ENCODE assay signal across 44 mouse cellular contexts in the genomic region with DNA sequence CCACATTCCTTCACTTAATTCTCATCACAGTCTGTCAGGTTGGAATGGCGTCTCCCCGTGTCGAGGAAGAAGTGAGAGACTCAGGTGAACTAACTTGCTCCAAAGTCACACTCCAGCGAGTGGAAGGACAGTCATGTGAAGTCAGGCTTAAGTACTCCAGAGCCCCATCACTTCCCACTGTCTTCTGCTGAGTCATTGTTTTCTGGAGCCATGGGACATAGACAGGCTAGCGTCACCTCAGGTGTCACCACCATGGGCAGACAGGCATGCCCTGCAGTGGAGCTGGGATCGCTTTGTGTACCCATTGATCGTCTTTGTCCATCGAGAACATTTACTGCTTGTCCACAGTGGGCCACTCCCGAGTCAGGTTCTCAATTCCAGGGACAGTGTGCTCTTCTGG. TPM values are rescaled to one million over a fixed set of nuclear protein-coding genes. Genes with fewer than 3 reads are reported as not detected.
"Had no signal": no experiment of that assay in that cellular context is flagged by ENCODE, and none has a peak within 500 bp of the region (broad histone marks: within the 10 kb centered on the region; RNA-seq: fewer than 3 reads in every experiment).

No protein-coding gene starts in this region.

- H3K27me3 ChIP-seq: heart, embryonic 12.5 days; heart, embryonic 13.5 days; heart, embryonic 15.5 days; hindbrain, embryonic 12.5 days; hindbrain, embryonic 13.5 days; hindbrain, embryonic 15.5 days; intestine, embryonic 15.5 days; kidney, embryonic 15.5 days had no signal

- H3K4me2 ChIP-seq: heart, embryonic 11.5 days; heart, embryonic 12.5 days; heart, embryonic 13.5 days; heart, embryonic 15.5 days; hindbrain, embryonic 12.5 days; hindbrain, embryonic 13.5 days; hindbrain, embryonic 14.5 days; hindbrain, embryonic 15.5 days; intestine, embryonic 15.5 days; kidney, embryonic 15.5 days had no signal

- H3K4me3 ChIP-seq: heart, adult 2 months; heart, embryonic 10.5 days; heart, embryonic 12.5 days; heart, embryonic 13.5 days; heart, embryonic 15.5 days; hindbrain, embryonic 10.5 days; hindbrain, embryonic 12.5 days; hindbrain, embryonic 13.5 days; hindbrain, embryonic 15.5 days; intestine, embryonic 15.5 days; kidney, embryonic 15.5 days; layer of hippocampus, adult 2 months had no signal

- H3K9ac ChIP-seq: heart, embryonic 12.5 days; heart, embryonic 13.5 days; heart, embryonic 15.5 days; hindbrain, embryonic 12.5 days; hindbrain, embryonic 13.5 days; hindbrain, embryonic 14.5 days; hindbrain, embryonic 15.5 days; intestine, embryonic 15.5 days; kidney, embryonic 15.5 days had no signal

- H3K27ac ChIP-seq: heart, adult 2 months; heart, embryonic 10.5 days; heart, embryonic 13.5 days; heart, embryonic 15.5 days; hindbrain, embryonic 10.5 days; hindbrain, embryonic 12.5 days; hindbrain, embryonic 13.5 days; hindbrain, embryonic 14.5 days; hindbrain, embryonic 15.5 days; hindbrain, postnatal 0 days; intestine, embryonic 15.5 days; kidney, embryonic 15.5 days; kidney, postnatal 0 days; layer of hippocampus, adult 2 months had no signal

- H3K36me3 ChIP-seq: heart, embryonic 10.5 days; heart, embryonic 15.5 days; hindbrain, embryonic 12.5 days; hindbrain, embryonic 13.5 days; hindbrain, embryonic 15.5 days; intestine, embryonic 15.5 days; kidney, embryonic 15.5 days had no signal

- DNase-seq: heart, adult 18-20 months; heart, adult 2 months; heart, postnatal 10 days; heart, postnatal 14 days; heart, postnatal 36 days; heart, postnatal 4 days; kidney, adult 11 months; kidney, adult 18-20 months; kidney, adult 2 months; kidney, adult 8-10 months; kidney, adult 9 months; kidney, postnatal 10 days; kidney, postnatal 14 days; kidney, postnatal 25 days; kidney, postnatal 36 days; kidney, postnatal 4 days; layer of hippocampus, adult 9-11 months had no signal

- ATAC-seq: hindbrain, embryonic 16.5 days; hindbrain, postnatal 0 days; inflammation-experienced regulatory T-cells, adult 6 months; intestine, embryonic 15.5 days; intestine, embryonic 16.5 days; intestine, postnatal 0 days had no signal

- H3K9me3 ChIP-seq: heart, embryonic 10.5 days; heart, embryonic 13.5 days; heart, embryonic 15.5 days; hindbrain, embryonic 10.5 days; hindbrain, embryonic 12.5 days; hindbrain, embryonic 13.5 days; hindbrain, embryonic 15.5 days; intestine, embryonic 15.5 days; kidney, embryonic 15.5 days had no signal

RNA-seq across cellular contexts. Expression of a gene that starts 9.3 kb away (rescaled TPM):
- polyA plus RNA-seq: heart, adult 2 months; heart, embryonic 10.5 days; heart, embryonic 11.5 days; heart, embryonic 12.5 days; heart, embryonic 13.5 days; heart, embryonic 14.5 days; heart, embryonic 15.5 days; heart, embryonic 16.5 days; heart, postnatal 0 days; hindbrain, embryonic 10.5 days; hindbrain, embryonic 11.5 days; hindbrain, embryonic 12.5 days; hindbrain, embryonic 13.5 days; hindbrain, embryonic 14.5 days; hindbrain, embryonic 15.5 days; hindbrain, embryonic 16.5 days; hindbrain, postnatal 0 days; inflammation-experienced regulatory T-cells, adult 6 months; intestine, embryonic 14.5 days; intestine, embryonic 15.5 days; intestine, embryonic 16.5 days; intestine, postnatal 0 days; kidney, adult 2 months; kidney, embryonic 14.5 days; kidney, embryonic 15.5 days; kidney, embryonic 16.5 days; kidney, postnatal 0 days; large intestine, adult 2 months had no signal
